Mouse (Mus musculus): Measurements from ENCODE around the gene Podxl2.

GRCm38 (mm10) chr6:88885644-88886416 lies 11.0 kb upstream of the Podxl2 start:
- TF ChIP-seq CTCF (IDR thresholded peaks at IDR 0.05; ENCODE audit: low read depth) (no peak), EP300 (IDR thresholded peaks at IDR 0.05; ENCODE audit: low read depth) (no peak)
